Mouse (Mus musculus) liver, embryonic 11.5 days (tissue): Measurements from ENCODE around the gene Tbc1d16. TPM values are rescaled to one million over a fixed set of nuclear protein-coding genes. Genes with fewer than 3 reads are reported as not detected.
"Not testable (repeated sequence)": the region's sequence is repeated elsewhere in the genome, so short reads cannot be mapped to it uniquely, and the experiment has no call there.

Experiments
- ATAC-seq: fragments of 200-750 bp; cut with Nextera tagmentation; replicated peaks from 2 replicates; pipeline ENCODE4 v1.8.0; 2017; ENCODE audit warnings: moderate number of reproducible peaks, mild to moderate bottlenecking, moderate TSS enrichment, moderate library complexity; ENCODE audit not compliant: low FRiP score
- DNase-seq: peaks from one replicate; pipeline ENCODE4 v3.0.0-alpha.2; 2017; ENCODE audit warnings: low spot score
- H3K27ac ChIP-seq: fragments of 300-500 bp; sonication (generic); 2 replicates; pipeline ENCODE4 v1.5.1; 2014; ENCODE audit warnings: mild to moderate bottlenecking, low read depth, low read length, control low read depth
- H3K27me3 ChIP-seq: fragments of 300-500 bp; sonication (generic); replicated peaks from 2 replicates; pipeline ENCODE4 v1.6.1; 2014; ENCODE audit warnings: low read length, mixed read lengths; ENCODE audit not compliant: control insufficient read depth, insufficient read depth
- H3K36me3 ChIP-seq: fragments of 300-500 bp; sonication (generic); 2 replicates; pipeline ENCODE4 v1.6.1; 2014; ENCODE audit warnings: mild to moderate bottlenecking, low read length, moderate library complexity, mixed read lengths; ENCODE audit not compliant: control insufficient read depth, insufficient read depth
- H3K4me1 ChIP-seq: fragments of 300-500 bp; sonication (generic); replicated peaks from 2 replicates; pipeline ENCODE4 v1.6.1; 2014; ENCODE audit warnings: low read length, mixed read lengths; ENCODE audit not compliant: control insufficient read depth, insufficient read depth
- H3K4me2 ChIP-seq: fragments of 300-500 bp; sonication (generic); 2 replicates; pipeline ENCODE4 v1.6.1; 2014; ENCODE audit warnings: mild to moderate bottlenecking, control low read depth, moderate library complexity
- H3K4me3 ChIP-seq: fragments of 300-500 bp; sonication (generic); 2 replicates; pipeline ENCODE4 v1.5.1; 2014; ENCODE audit warnings: low read depth, low read length, control low read depth
- H3K9ac ChIP-seq: fragments of 300-500 bp; sonication (generic); 2 replicates; pipeline ENCODE4 v1.6.1; 2014; ENCODE audit warnings: low read depth, low read length, control low read depth
- H3K9me3 ChIP-seq: fragments of 300-500 bp; sonication (generic); 2 replicates; pipeline ENCODE4 v1.6.1; 2016; ENCODE audit warnings: low read length, inconsistent platforms, mixed read lengths; ENCODE audit not compliant: control insufficient read depth
- WGBS: fragments of 180-500 bp; shearing (Covaris S2); extraction: QIAGEN DNeasy Blood & Tissue Kit; methylation state at CpG from one replicate; pipeline ENCODE4 v1.1.7; 2014; 5-methylcytosine and 5-hydroxymethylcytosine counted together
- polyA plus RNA-seq: library from polyadenylated mRNA; unstranded; fragments of >200 nt; fragmentation: Nextera tagmentation; extraction: Ambion mirVana; gene quantifications from 2 replicates; pipeline ENCODE4 v1.2.1, GENCODE M21; 2014

Tbc1d16 gene
- polyA plus RNA-seq, result 3.4 and 3.6 TPM in 2 replicates

DNA sequence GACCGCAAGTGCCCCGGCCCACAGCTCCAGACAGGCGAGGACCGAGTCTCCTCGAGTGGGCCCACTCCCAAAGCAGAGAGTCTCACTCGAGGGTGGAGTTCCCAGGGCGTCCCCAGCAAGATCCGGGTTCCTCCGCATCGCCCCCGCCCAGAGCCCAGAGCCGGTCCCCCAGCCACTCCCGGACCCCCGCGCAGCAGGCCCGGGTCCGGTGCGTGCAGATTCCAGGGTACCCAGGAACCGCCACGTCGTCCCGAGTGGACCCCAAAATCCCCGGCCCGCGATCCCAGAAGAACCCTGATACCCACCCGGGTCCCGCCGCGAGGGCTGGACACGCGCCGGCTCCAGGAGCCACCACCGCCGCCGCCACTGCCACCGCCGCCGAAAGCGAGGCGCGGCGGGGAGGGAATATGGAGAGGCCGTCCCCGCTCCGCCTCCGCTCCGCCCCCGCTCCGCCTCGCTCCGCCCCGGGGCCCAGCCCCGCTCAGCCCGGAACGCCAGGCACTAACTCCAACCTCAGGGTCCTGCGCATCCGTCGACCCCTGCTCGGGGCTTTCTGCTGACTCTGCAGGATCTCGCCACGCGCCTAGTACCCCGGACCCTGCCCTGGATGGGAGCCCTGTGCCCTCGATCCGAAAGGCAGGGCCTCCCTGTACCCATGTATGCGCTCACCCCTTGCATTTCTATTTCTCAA lies at the start of gene Tbc1d16, which contains the start of gene Ccdc40:
Gene Tbc1d16, minus strand, starts transcription at position 409 of the 691 bp plus-strand sequence.
Gene Ccdc40, plus strand, starts transcription at position 482 of the 691 bp plus-strand sequence.
- Histone ChIP-seq H3K4me2 (peak within 1 kb of the TSS; percentile 96), H3K36me3 (no peaks in the 10 kb centered on the region), H3K4me3 (peak within 1 kb of the TSS; percentile 65), H3K4me1 (peaks cover 16% of the 10 kb centered on the region), H3K27me3 (peaks cover 11% of the 10 kb centered on the region), H3K27ac (no peak within 1 kb of the TSS), H3K9ac (peak within 1 kb of the TSS; percentile 69), H3K9me3 (no peaks in the 10 kb centered on the region)
- ATAC-seq (peak; percentile 80), DNase-seq (peak; percentile 83)
- WGBS, result under 1% methylated on average over 66 of the region's 66 CpGs

DNA sequence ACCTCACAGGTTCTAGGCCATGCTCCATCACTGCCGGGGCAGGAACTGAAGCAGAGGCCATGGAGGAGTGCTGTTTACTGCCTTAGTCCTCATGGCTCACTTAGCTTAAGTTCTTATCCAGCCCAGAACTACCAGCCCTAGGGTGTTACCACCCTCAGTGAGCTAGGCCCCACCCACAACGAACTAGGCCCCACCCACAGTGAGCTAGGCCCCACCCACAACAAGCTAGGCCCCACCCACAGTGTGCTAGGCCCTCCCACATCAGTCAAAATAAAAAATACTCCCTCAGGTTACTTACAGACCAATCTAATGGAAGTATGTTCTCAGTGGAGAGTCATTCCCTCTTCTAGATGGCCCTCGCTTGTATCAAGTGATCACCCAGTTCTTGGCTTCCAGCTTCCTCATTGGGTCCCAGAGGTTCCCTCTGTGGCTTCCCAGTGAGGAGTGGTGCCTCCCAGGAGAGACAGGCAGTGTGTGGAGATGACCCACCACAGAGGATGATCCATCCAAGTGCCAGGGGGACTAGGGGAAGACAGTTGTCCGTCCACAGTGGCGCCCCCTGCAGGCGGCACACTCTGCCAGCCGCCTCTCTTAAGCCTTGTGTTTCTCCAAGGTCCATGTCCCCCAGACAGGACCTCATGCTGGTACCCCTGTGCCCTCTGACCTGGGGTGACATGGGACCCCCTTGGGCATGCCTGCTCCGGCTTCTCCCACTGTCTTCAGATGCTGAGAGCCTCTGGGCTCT lies 45.1 kb upstream of the Tbc1d16 start:
- peaks cover 11% of the 10 kb centered on the region; the same call in 1 of the 2 replicates for H3K36me3 ChIP-seq
- no peak; the same call in 1 of the 2 replicates for ATAC-seq
- peaks cover 7% of the 10 kb centered on the region for H3K4me1 ChIP-seq
- DNase-seq, result no peak
- H3K27me3 ChIP-seq, result no peaks in the 10 kb centered on the region
- WGBS, result 79% methylated on average over 8 of the region's 8 CpGs
- H3K27ac ChIP-seq, result no peak overlapping the region
- no peak overlapping the region for H3K9ac ChIP-seq
- no peaks in the 10 kb centered on the region for H3K9me3 ChIP-seq
- no peak overlapping the region for H3K4me2 ChIP-seq
- no peak overlapping the region for H3K4me3 ChIP-seq

- H3K4me3 ChIP-seq, DNase-seq, H3K9ac ChIP-seq, H3K4me1 ChIP-seq, H3K27me3 ChIP-seq, H3K27ac ChIP-seq, H3K4me2 ChIP-seq, H3K9me3 ChIP-seq, ATAC-seq: not testable (repeated sequence)
- 72% methylated on average over 3 of the region's 3 CpGs for WGBS
- H3K36me3 ChIP-seq, result peaks cover 11% of the 10 kb centered on the region; the same call in 1 of the 2 replicates
Observed at GRCm38 (mm10) chr11:119272492-119272891, 44.2 kb upstream of the Tbc1d16 start.

DNA sequence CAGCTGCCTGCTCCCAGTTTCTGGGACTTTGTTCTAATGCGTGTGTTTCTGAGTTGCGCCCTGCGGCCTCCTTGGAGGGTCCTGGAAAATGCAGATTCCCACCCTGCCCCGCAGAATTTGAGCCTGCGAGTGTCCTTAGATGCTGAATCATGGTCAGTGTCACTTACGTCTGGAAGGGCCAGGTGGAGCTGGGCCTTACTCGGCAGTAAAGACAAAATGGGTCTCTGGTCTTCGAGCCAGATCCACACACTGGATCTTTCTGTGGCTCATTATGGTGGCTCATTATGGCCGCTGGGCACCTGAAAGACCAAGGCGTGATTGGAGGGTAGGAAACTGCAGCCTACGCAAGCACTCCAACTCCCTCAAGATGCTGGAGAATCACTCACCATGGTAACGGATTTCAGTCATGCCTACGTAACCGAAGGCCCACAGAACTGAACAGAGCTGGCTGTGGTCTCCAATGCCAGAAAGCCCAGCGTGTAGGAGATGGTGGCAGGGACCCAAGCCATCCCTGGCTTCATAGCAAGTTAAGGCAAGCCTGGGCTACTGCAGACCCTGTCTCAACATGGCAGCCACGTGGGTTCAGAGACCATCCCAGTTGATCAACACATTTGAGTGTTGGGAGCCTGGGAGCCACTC lies 40.4 kb upstream of the Tbc1d16 start:
- 73% methylated on average over 16 of the region's 16 CpGs for WGBS

DNA sequence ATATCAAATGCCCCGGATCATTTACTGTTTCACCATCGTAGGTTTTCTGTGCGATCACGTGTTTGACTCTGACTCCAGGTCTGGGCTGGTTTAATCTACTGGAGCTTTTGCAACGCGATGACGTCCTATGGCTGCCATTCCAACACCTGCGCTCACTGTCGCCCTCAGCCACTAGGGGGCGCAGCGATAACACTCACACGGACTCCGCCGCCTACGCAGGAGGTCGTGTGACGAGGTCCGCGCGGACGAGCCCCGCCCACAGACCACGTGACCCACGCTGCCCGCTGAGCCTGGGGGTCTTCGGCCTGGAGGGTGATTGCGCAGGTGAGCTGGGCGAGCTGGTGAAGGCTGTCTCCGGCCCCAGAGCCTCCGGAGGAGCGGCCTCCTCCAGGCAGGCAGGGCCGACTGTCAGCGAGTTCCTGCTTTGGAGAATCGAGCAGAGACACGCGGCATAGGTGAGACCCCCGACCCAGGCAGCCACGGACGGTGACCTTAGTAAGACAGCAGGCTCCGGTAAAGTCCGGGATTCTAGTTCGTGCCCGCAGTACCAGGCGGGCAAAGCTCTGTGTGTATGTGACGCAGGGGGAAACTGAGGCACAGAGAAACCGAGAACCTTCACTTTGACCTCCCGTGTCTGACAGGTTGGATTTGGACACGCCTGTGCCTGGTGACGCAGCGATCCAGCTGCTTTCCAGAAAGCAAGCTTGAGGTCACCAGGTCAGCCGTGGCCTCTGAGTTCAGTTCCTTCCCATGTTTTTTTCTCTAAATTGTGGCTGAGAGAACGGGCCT lies 39.7 kb upstream of the Tbc1d16 start, which contains the start of gene Gaa:
Gene Gaa, plus strand, starts transcription at position 120 of the 789 bp plus-strand sequence.
- ATAC-seq, result peak; percentile 84
- peaks cover 5% of the 10 kb centered on the region; the same call in 1 of the 2 replicates for H3K36me3 ChIP-seq
- H3K9me3 ChIP-seq, result no peaks in the 10 kb centered on the region
- peak within 1 kb of the TSS; percentile 63 for H3K4me3 ChIP-seq
- no peaks in the 10 kb centered on the region for H3K27me3 ChIP-seq
- H3K27ac ChIP-seq, result peak within 1 kb of the TSS; percentile 36; the same call in 1 of the 2 replicates
- DNase-seq, result peak; percentile 93
- H3K4me1 ChIP-seq, result peaks cover 9% of the 10 kb centered on the region
- H3K4me2 ChIP-seq, result peak within 1 kb of the TSS; percentile 99
- peak within 1 kb of the TSS; percentile 67 for H3K9ac ChIP-seq
- 4% methylated on average over 52 of the region's 52 CpGs for WGBS

More for the DNA sequence above, 40.4 kb upstream of the Tbc1d16 start:
- H3K9me3 ChIP-seq, result no peaks in the 10 kb centered on the region
- H3K36me3 ChIP-seq, result peaks cover 7% of the 10 kb centered on the region; the same call in 1 of the 2 replicates
- peaks cover 9% of the 10 kb centered on the region for H3K4me1 ChIP-seq
- ATAC-seq (no peak), DNase-seq (no peak)
- H3K4me3 ChIP-seq, result peak overlapping the region; percentile 63
- peak overlapping the region; percentile 99 for H3K4me2 ChIP-seq
- H3K27ac ChIP-seq, result peak overlapping the region; percentile 36
- peak overlapping the region; percentile 67 for H3K9ac ChIP-seq
- no peaks in the 10 kb centered on the region for H3K27me3 ChIP-seq

DNA sequence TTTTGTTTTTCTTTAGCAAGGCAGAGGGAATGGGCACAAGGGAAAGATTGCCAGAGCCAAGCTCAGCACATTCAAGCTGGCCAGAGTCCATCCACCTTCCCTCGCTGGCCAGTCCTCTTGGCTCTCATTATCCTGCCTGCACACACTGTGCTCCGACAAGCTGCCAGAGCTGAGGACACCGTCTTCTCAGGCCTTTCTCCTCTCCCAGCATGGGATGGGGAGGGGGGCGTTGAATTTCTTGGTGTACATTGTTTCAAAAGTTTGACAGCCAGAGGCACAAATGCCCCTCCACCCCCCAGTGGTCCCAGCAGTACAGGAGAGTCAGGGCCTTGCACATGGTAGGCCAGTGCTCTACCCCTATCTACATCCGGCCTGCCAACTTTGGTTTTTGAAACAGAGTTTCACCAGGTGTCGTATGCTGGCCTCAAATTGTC lies 39.0 kb upstream of the Tbc1d16 start:
- Histone ChIP-seq H3K9me3 (no peaks in the 10 kb centered on the region), H3K36me3 (peaks cover 3% of the 10 kb centered on the region; the same call in 1 of the 2 replicates), H3K9ac (peak overlapping the region; percentile 67; the same call in 1 of the 2 replicates), H3K4me3 (peak overlapping the region; percentile 63), H3K27ac (no peak overlapping the region), H3K27me3 (no peaks in the 10 kb centered on the region), H3K4me1 (peaks cover 9% of the 10 kb centered on the region), H3K4me2 (peak overlapping the region; percentile 99)
- DNase-seq (no peak), ATAC-seq (peak; percentile 14)
- 59% methylated on average over 6 of the region's 6 CpGs for WGBS

DNA sequence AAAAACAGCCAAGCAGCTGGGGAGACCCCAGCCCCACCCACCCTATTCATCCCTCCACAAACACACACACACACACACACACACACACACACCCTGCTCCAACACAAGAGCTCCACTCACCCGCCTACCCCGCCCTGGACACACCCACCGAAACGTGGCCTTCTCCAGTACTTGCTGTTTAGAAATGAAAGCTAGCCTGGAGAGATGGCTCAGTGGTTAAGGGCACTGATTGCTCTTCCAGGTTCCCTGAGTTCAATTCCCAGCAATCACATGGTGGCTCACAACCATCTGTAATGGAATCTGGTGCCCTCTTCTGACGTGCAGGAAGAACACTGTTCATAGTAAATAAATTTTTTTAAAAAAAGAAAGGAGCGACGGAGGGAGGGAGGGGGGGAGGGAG lies 37.5 kb upstream of the Tbc1d16 start:
- ATAC-seq (no peak), DNase-seq (no peak)
- Histone ChIP-seq H3K27me3 (no peaks in the 10 kb centered on the region), H3K27ac (no peak overlapping the region), H3K4me1 (peaks cover 9% of the 10 kb centered on the region), H3K4me3 (no peak overlapping the region), H3K36me3 (no peaks in the 10 kb centered on the region), H3K4me2 (no peak overlapping the region), H3K9ac (no peak overlapping the region), H3K9me3 (no peaks in the 10 kb centered on the region)
- WGBS, result 73% methylated on average over 7 of the region's 7 CpGs

- Histone ChIP-seq H3K27ac (no peak overlapping the region), H3K9me3 (no peaks in the 10 kb centered on the region), H3K36me3 (no peaks in the 10 kb centered on the region), H3K4me3 (no peak overlapping the region), H3K9ac (no peak overlapping the region), H3K4me1 (peaks cover 9% of the 10 kb centered on the region), H3K4me2 (no peak overlapping the region), H3K27me3 (no peaks in the 10 kb centered on the region)
- 87% methylated on average over 13 of the region's 13 CpGs for WGBS
- DNase-seq (no peak), ATAC-seq (no peak)
Observed at GRCm38 (mm10) chr11:119264413-119264812, 36.1 kb upstream of the Tbc1d16 start.
